Mouse (Mus musculus) kidney, embryonic 15.5 days (tissue): ENCODE results near the gene Mylk4. TPM values are rescaled to one million over a fixed set of nuclear protein-coding genes. Genes with fewer than 3 reads are reported as not detected.

Experiments
- ATAC-seq: fragments of 200-750 bp; cut with Nextera tagmentation; replicated peaks from 2 replicates; pipeline ENCODE4 v1.8.0; 2017; ENCODE audit warnings: moderate TSS enrichment; ENCODE audit not compliant: low FRiP score
- H3K27ac ChIP-seq: fragments of 300-500 bp; sonication (generic); 2 replicates; pipeline ENCODE4 v1.5.1; 2015; ENCODE audit warnings: mild to moderate bottlenecking, inconsistent platforms
- H3K27me3 ChIP-seq: fragments of 300-500 bp; sonication (generic); 2 replicates; pipeline ENCODE4 v1.6.1; 2015; ENCODE audit warnings: inconsistent platforms
- H3K36me3 ChIP-seq: fragments of 300-500 bp; sonication (generic); 2 replicates; pipeline ENCODE4 v1.6.1; 2015; ENCODE audit warnings: inconsistent platforms
- H3K4me1 ChIP-seq: fragments of 300-500 bp; sonication (generic); 2 replicates; pipeline ENCODE4 v1.6.1; 2015; ENCODE audit warnings: inconsistent platforms
- H3K4me2 ChIP-seq: fragments of 300-500 bp; sonication (generic); 2 replicates; pipeline ENCODE4 v1.6.1; 2015; ENCODE audit warnings: moderate library complexity, mild to moderate bottlenecking, inconsistent platforms
- H3K4me3 ChIP-seq: fragments of 300-500 bp; sonication (generic); replicated peaks from 2 replicates; pipeline ENCODE4 v1.5.1; 2015; ENCODE audit warnings: mild to moderate bottlenecking, inconsistent platforms
- H3K9ac ChIP-seq: fragments of 300-500 bp; sonication (generic); 2 replicates; pipeline ENCODE4 v1.6.1; 2015; ENCODE audit warnings: mild to moderate bottlenecking, inconsistent platforms
- H3K9me3 ChIP-seq: fragments of 300-500 bp; sonication (generic); replicated peaks from 2 replicates; pipeline ENCODE4 v1.6.1; 2016; ENCODE audit warnings: inconsistent platforms
- WGBS: fragments of 180-500 bp; shearing (Covaris S2); methylation state at CpG from one replicate; pipeline ENCODE4 v1.1.7; 2015; ENCODE audit warnings: mixed read lengths; 5-methylcytosine and 5-hydroxymethylcytosine counted together
- polyA plus RNA-seq: library from polyadenylated mRNA; unstranded; fragments of >200 nt; fragmentation: Nextera tagmentation; extraction: Ambion mirVana; gene quantifications from 2 replicates; pipeline ENCODE4 v1.2.1, GENCODE M21; 2015

Gene Mylk4
- 0.64 and 1.0 TPM in 2 replicates for polyA plus RNA-seq

DNA sequence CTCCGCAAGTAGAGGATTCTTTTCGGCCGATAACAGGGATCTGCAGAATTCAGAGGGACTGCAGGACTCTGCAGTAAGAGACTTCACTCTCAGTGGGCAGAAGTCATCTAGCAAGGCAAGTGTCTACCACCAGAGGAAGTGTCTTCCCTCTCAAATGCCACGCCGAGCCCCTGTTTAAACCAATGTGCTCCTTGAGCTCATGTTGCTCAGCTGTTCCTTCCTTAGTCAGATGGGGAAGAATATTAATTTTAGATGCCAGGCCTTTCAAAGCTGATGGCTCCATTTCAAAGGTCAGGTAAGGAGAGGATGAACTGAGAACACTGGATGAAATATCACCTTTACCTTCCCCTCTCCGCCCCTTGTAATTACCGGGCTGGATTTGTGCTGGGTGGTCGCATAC lies at the start of gene Mylk4:
Gene Mylk4, minus strand, starts transcription at position 139 of the 400 bp plus-strand sequence.
- Histone ChIP-seq H3K9me3 (no peaks in the 10 kb centered on the region), H3K27me3 (no peaks in the 10 kb centered on the region), H3K4me3 (no peak within 1 kb of the TSS), H3K9ac (no peak within 1 kb of the TSS), H3K4me2 (no peak within 1 kb of the TSS), H3K4me1 (no peaks in the 10 kb centered on the region), H3K36me3 (no peaks in the 10 kb centered on the region), H3K27ac (no peak within 1 kb of the TSS)
- 77% methylated on average over 8 of the region's 8 CpGs for WGBS
- no peak for ATAC-seq

DNA sequence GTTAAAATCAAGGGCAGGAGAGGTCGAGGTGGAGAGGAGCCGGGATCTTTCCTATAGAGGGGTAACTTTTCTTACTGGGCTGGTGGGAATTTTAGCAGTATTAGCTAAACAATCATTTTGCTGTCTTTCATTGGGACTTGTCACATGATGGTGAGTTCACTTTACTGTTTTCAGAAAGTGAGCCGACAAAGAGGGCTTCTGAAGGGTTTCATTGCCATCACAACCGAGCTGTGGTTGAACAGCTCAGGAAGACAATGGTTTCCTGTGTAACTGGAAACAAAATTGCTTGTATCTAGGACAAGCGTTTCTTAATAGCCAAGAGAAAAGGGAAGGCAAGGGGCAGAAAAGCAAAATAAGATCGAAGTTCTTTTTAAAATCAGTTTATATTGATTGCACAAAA lies 49.5 kb upstream of the Mylk4 start:
- no peak overlapping the region for H3K9ac ChIP-seq
- H3K9me3 ChIP-seq: no peaks in the 10 kb centered on the region
- H3K27ac ChIP-seq: no peak overlapping the region
- no peaks in the 10 kb centered on the region for H3K27me3 ChIP-seq
- WGBS: 72% methylated on average over 6 of the region's 6 CpGs
- H3K36me3 ChIP-seq: no peaks in the 10 kb centered on the region
- H3K4me1 ChIP-seq: no peaks in the 10 kb centered on the region
- H3K4me3 ChIP-seq: no peak overlapping the region
- ATAC-seq: no peak
- H3K4me2 ChIP-seq: no peak overlapping the region

- Histone ChIP-seq H3K4me3 (no peak overlapping the region), H3K27ac (no peak overlapping the region), H3K27me3 (no peaks in the 10 kb centered on the region), H3K9ac (no peak overlapping the region), H3K36me3 (no peaks in the 10 kb centered on the region), H3K9me3 (no peaks in the 10 kb centered on the region), H3K4me2 (no peak overlapping the region), H3K4me1 (no peaks in the 10 kb centered on the region)
- no peak for ATAC-seq
- 73% methylated on average over 3 of the region's 3 CpGs for WGBS
These were observed 49.0 kb upstream of the Mylk4 start for GRCm38 (mm10) chr13:32832776-32833175.

DNA sequence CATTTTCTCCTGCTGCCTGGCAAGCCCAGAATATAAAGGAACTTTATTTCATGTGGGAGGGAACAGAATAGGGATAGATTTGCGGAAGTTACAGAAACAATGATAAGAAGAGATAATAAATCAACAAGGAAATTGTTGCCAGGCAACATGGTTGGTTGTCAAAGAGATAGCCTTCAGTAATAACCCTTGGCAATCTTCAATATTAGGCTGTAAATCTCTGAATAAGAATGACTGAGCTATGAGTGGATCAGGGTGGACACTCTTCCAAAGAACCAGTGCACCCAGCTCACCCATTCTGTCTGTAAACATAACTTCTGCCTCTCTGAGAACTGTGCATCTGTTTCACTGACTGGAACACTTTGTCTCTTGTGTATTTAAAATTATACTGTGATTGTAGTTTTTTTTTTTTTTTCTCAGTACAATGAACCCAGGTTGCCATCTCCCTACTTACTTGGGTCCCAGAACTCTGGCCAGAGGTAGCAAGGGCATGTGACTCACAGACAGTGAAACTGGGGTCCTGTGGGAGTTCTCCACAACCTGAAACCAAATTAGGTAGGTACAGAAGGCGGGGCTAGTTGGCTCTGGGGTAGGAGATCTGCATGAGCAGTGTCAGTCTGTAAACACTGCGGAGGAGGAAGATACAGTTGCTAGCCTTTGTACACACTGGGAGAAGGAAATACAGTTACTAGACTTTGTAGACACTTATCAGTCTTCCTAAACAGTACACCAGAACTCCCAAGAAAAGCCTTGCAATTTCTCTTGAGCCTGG lies 47.9 kb upstream of the Mylk4 start:
- Histone ChIP-seq H3K4me2 (no peak overlapping the region), H3K4me1 (no peaks in the 10 kb centered on the region), H3K9me3 (no peaks in the 10 kb centered on the region), H3K27me3 (no peaks in the 10 kb centered on the region), H3K9ac (no peak overlapping the region), H3K4me3 (no peak overlapping the region), H3K27ac (no peak overlapping the region), H3K36me3 (no peaks in the 10 kb centered on the region)
- 58% methylated on average over 3 of the region's 3 CpGs for WGBS
- no peak for ATAC-seq

DNA sequence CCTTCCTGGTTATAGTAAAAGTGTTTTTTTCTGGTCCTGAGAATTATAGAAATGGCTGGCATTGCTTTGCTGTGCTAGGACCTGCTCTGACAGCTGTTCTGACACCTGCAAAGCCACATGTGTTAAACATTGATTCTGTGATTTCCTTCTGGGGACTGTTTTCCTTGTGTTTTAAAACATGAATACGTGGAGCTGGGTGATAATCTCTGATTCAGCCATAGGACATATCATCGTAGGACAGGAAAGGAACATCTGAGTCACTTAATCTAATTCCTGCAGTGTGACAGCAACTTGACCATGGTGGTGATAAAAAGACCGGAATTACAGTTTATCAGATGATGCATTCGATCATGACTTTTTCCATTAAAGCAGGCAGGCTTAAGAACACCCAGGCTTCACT lies 45.1 kb upstream of the Mylk4 start:
- Histone ChIP-seq H3K4me1 (no peaks in the 10 kb centered on the region), H3K27ac (no peak overlapping the region), H3K9me3 (no peaks in the 10 kb centered on the region), H3K36me3 (no peaks in the 10 kb centered on the region), H3K9ac (no peak overlapping the region), H3K4me2 (no peak overlapping the region), H3K4me3 (no peak overlapping the region), H3K27me3 (no peaks in the 10 kb centered on the region)
- 83% methylated on average over 4 of the region's 4 CpGs for whole genome bisulfite sequencing
- no peak for ATAC-seq

- no peak overlapping the region for H3K4me2 ChIP-seq
- H3K4me3 ChIP-seq: no peak overlapping the region
- H3K36me3 ChIP-seq: no peaks in the 10 kb centered on the region
- H3K27me3 ChIP-seq: no peaks in the 10 kb centered on the region
- no peak; the same call in 1 of the 2 replicates for ATAC-seq
- no peaks in the 10 kb centered on the region for H3K9me3 ChIP-seq
- 62% methylated on average over 4 of the region's 4 CpGs for WGBS
- no peak overlapping the region for H3K27ac ChIP-seq
- no peak overlapping the region for H3K9ac ChIP-seq
- no peaks in the 10 kb centered on the region for H3K4me1 ChIP-seq
These were observed 44.2 kb upstream of the Mylk4 start for GRCm38 (mm10) chr13:32827951-32828350.

- no peaks in the 10 kb centered on the region for H3K9me3 ChIP-seq
- H3K27ac ChIP-seq: no peak overlapping the region
- 78% methylated on average over 3 of the region's 3 CpGs for WGBS
- peaks cover 3% of the 10 kb centered on the region; the same call in 1 of the 2 replicates for H3K36me3 ChIP-seq
- no peaks in the 10 kb centered on the region for H3K4me1 ChIP-seq
- H3K27me3 ChIP-seq: no peaks in the 10 kb centered on the region
- H3K4me2 ChIP-seq: no peak overlapping the region
- no peak overlapping the region for H3K9ac ChIP-seq
- no peak overlapping the region for H3K4me3 ChIP-seq
- no peak for ATAC-seq
These were observed 43.5 kb upstream of the Mylk4 start for GRCm38 (mm10) chr13:32827111-32827822.

GRCm38 (mm10) chr13:32825546-32825945 lies 41.8 kb upstream of the Mylk4 start:
- no peak for ATAC-seq
- H3K4me3 ChIP-seq: no peak overlapping the region
- H3K4me2 ChIP-seq: no peak overlapping the region
- H3K4me1 ChIP-seq: no peaks in the 10 kb centered on the region
- peaks cover 19% of the 10 kb centered on the region for H3K36me3 ChIP-seq
- 91% methylated on average over 8 of the region's 8 CpGs for WGBS
- H3K27me3 ChIP-seq: no peaks in the 10 kb centered on the region
- no peak overlapping the region for H3K27ac ChIP-seq
- H3K9ac ChIP-seq: no peak overlapping the region
- H3K9me3 ChIP-seq: no peaks in the 10 kb centered on the region

DNA sequence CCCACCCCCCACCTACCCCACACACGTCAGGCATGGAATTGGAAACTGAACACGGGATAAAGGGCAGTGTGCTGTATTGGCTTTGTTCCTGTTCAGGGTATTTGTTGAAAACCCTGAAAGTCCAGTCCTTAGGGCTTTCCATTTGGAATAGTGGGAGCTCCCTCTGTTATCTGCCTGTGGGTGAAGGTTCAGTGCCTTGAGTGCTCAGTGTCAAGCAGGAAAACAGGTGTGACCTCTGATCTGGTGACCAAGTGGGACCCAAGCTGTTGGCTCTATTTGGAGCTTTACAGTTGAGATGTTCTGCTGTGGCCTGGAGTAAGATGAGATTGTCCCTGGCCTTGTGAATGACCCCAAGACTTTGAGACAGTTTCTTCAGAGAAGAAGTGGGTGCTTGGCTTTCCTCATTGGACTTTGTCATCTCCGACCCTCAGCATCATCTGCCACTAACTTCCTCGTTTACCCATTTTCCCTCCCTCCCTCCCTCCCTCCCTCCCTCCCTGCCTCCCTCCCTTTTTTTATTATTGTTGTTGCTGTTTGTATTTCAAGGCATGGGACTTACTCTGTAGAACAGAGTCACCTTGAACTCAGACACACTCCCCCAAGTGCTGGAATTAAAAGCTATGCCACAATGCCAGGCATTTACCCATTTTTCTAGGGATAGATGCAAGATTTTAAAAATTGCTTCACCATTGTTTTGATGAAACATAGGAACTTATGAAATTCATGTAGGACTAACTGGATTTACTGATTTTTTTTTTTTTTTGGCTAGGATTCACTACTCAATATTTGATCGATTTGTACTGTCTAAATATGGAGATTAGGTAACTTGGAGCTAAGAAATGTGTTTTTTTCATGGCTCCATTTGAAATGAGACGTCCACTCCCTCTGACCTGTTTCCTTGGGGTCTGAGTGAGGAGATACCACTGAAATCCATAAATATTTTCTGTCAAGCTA lies 40.9 kb upstream of the Mylk4 start:
- Histone ChIP-seq H3K4me2 (no peak overlapping the region), H3K9ac (no peak overlapping the region), H3K36me3 (peaks cover 28% of the 10 kb centered on the region), H3K4me1 (no peaks in the 10 kb centered on the region), H3K4me3 (no peak overlapping the region), H3K9me3 (no peaks in the 10 kb centered on the region), H3K27ac (no peak overlapping the region), H3K27me3 (no peaks in the 10 kb centered on the region)
- ATAC-seq: no peak
- WGBS: 67% methylated on average over 6 of the region's 6 CpGs

DNA sequence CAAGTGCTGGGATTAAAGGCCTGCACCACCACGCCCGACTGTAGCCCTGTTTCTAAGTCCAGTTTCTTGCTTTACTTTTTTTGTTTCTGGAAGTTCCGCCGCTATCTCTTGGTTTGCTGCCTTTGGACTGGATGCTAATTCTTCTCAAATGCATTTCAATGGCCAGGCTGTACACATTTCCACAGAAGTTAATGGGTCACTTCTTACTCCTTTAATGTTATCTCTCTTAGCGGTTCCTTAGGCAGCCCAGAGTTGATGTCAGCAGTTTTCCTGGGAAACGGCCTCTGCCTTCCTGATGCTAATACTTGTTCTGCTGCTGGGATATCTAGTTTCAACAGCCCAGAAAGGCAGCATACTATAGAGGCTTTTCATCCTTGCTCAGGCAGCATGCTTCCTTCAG lies 39.4 kb upstream of the Mylk4 start:
- Histone ChIP-seq H3K27me3 (no peaks in the 10 kb centered on the region), H3K4me1 (no peaks in the 10 kb centered on the region), H3K4me2 (no peak overlapping the region), H3K9ac (no peak overlapping the region), H3K4me3 (no peak overlapping the region), H3K9me3 (no peaks in the 10 kb centered on the region), H3K36me3 (peaks cover 41% of the 10 kb centered on the region), H3K27ac (no peak overlapping the region)
- 73% methylated on average over 6 of the region's 6 CpGs for WGBS
- ATAC-seq: no peak

- Histone ChIP-seq H3K27ac (no peak overlapping the region), H3K36me3 (peaks cover 54% of the 10 kb centered on the region), H3K4me3 (no peak overlapping the region), H3K27me3 (no peaks in the 10 kb centered on the region), H3K9ac (no peak overlapping the region), H3K4me1 (no peaks in the 10 kb centered on the region), H3K9me3 (no peaks in the 10 kb centered on the region), H3K4me2 (no peak overlapping the region)
- 95% methylated on average over 4 of the region's 4 CpGs for WGBS
- ATAC-seq: no peak
These were observed 37.9 kb upstream of the Mylk4 start for GRCm38 (mm10) chr13:32821671-32822070.

DNA sequence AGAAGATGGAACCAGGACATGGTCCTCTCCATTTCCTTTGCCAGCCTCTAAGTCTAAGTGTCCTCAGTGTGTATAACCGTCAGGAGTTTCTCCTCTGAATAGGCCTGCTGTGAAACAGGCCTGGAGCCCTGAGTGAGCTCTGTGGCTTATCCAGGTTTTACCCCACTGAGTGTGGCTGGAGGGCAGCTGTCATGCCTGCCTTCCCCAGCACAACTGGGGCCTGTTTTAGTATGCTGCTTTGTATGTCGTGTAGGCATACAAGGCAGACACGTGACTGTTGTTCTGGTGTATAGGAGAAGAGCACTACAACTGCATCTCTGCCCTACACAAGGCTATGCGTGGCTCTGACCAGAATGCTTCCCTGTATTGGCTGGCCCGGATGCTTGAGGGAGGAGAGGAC lies 36.2 kb upstream of the Mylk4 start:
- Histone ChIP-seq H3K9me3 (no peaks in the 10 kb centered on the region), H3K4me2 (no peak overlapping the region), H3K27me3 (no peaks in the 10 kb centered on the region), H3K36me3 (peaks cover 61% of the 10 kb centered on the region), H3K4me1 (no peaks in the 10 kb centered on the region), H3K9ac (no peak overlapping the region), H3K27ac (no peak overlapping the region), H3K4me3 (no peak overlapping the region)
- 87% methylated on average over 5 of the region's 5 CpGs for WGBS
- ATAC-seq: no peak
